Mouse (Mus musculus) liver, embryonic 13.5 days (tissue): ENCODE measurements around the gene Rbm10. TPM values are rescaled to one million over a fixed set of nuclear protein-coding genes. Genes with fewer than 3 reads are reported as not detected.

Source experiments
- polyA plus RNA-seq: library from polyadenylated mRNA; unstranded; fragments of >200 nt; fragmentation: Nextera tagmentation; extraction: Ambion mirVana; gene quantifications from 2 replicates; pipeline ENCODE4 v1.2.1, GENCODE M21; 2015

The Rbm10 gene
- polyA plus RNA-seq, 1 experiment from 2014 or later = 35.9 TPM

Other genes starting within 250 kb of the Rbm10 start
- gene Jade3, start 191.8 kb upstream of the Rbm10 start, polyA plus RNA-seq = 6.0 and 8.4 TPM in 2 replicates
- 112 and 133 TPM in 2 replicates for gene Rgn, start 67.7 kb upstream of the Rbm10 start, polyA plus RNA-seq
- 158 and 169 TPM in 2 replicates for gene Ndufb11, start 116 bp downstream of the Rbm10 start, polyA plus RNA-seq
- gene Uba1, start 40.8 kb downstream of the Rbm10 start, polyA plus RNA-seq = 118 and 140 TPM in 2 replicates
- gene Cdk16, start 70.5 kb downstream of the Rbm10 start, polyA plus RNA-seq = 32.0 and 36.7 TPM in 2 replicates
- 7.3 and 8.7 TPM in 2 replicates for gene Usp11, start 86.4 kb downstream of the Rbm10 start, polyA plus RNA-seq
- 43.1 and 46.6 TPM in 2 replicates for gene Araf, start 180.3 kb downstream of the Rbm10 start, polyA plus RNA-seq